Mouse (Mus musculus) kidney, adult 18-20 months (tissue): ENCODE data around the gene Gm44.
"Not testable (repeated sequence)": the region's sequence is repeated elsewhere in the genome, so short reads cannot be mapped to it uniquely, and the experiment has no call there.

Experiments used
- DNase-seq: peaks from one replicate; pipeline ENCODE4 v3.0.0; 2021

Gm44 gene

GRCm38 (mm10) chrX:90891842-90892241 is at the start of gene Gm44:
TSS of gene Gm44 (plus strand) at chrX:90892142.
- no peak for DNase-seq

- DNase-seq: no peak
Observed at GRCm38 (mm10) chrX:90927989-90928388, 36.0 kb downstream of the Gm44 start.

- DNase-seq: not testable (repeated sequence)
Observed at GRCm38 (mm10) chrX:90938211-90938610, 46.3 kb downstream of the Gm44 start.
